13 mouse cellular contexts compared by ENCODE assay signal in the genomic region with DNA sequence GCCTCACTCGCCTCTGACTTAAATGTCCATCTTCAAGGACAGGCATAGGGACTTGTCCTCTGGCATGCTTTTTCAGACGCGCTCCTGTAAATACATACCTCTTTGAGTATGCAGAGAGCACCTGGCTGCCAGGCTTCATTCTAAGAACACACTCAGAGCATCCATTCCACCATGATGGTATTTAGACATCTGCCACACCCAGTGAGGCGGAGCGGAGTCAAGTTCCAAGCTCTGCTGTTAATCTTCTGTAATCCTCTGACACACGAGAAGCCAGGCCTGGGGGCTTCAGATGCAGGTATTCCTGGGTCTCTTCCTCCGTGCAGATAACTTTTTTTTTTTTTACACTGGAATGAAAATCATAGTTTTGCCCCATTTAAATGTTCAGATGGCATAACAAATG. TPM values are rescaled to one million over a fixed set of nuclear protein-coding genes. Genes with fewer than 3 reads are reported as not detected.
DNase-seq lines count a peak whose midpoint lies in the region; ATAC-seq lines count a peak whose summit lies in the region.
"Had no signal": no experiment of that assay in that cellular context is flagged by ENCODE, and none has a peak within 500 bp of the region (broad histone marks: within the 10 kb centered on the region; RNA-seq: fewer than 3 reads in every experiment).

No protein-coding gene starts in this region.

- H3K4me1 ChIP-seq in heart, embryonic 15.5 days (replicated peaks): peaks cover 9% of the 10 kb centered on the region
- H3K4me1 ChIP-seq in embryonic facial prominence, embryonic 11.5 days (ENCODE audit: control insufficient read depth, insufficient read depth, low read length): no peaks in the 10 kb centered on the region
- H3K4me1 ChIP-seq in limb, embryonic 12.5 days (replicated peaks): peaks cover 30% of the 10 kb centered on the region
- no peaks in the 10 kb centered on the region for H3K4me1 ChIP-seq in stomach, embryonic 14.5 days (ENCODE audit: control insufficient read depth, insufficient read depth, low read length)

- 73% methylated on average over 7 of the region's 7 CpGs for WGBS in heart, embryonic 15.5 days
- WGBS in embryonic facial prominence, embryonic 11.5 days: 45% methylated on average over 7 of the region's 7 CpGs
- WGBS in limb, embryonic 12.5 days: 46% methylated on average over 7 of the region's 7 CpGs
- 45% methylated on average over 7 of the region's 7 CpGs for WGBS in stomach, embryonic 14.5 days

- no peak for ATAC-seq in heart, embryonic 15.5 days (replicated peaks; ENCODE audit: insufficient number of reproducible peaks, insufficient read depth, low FRiP score, low read depth)
- ATAC-seq in embryonic facial prominence, embryonic 11.5 days (replicated peaks; ENCODE audit: insufficient number of reproducible peaks, low FRiP score, low TSS enrichment, low read depth): no peak
- no peak for ATAC-seq in limb, embryonic 12.5 days (ENCODE audit: insufficient number of reproducible peaks, insufficient read depth, low FRiP score, low TSS enrichment, low read depth)
- ATAC-seq in stomach, embryonic 14.5 days (ENCODE audit: insufficient number of reproducible peaks, insufficient read depth, low FRiP score, low read depth): no peak
- ATAC-seq: forebrain, embryonic 13.5 days had no signal

- H3K9me3 ChIP-seq in heart, embryonic 15.5 days (replicated peaks): no peaks in the 10 kb centered on the region
- no peaks in the 10 kb centered on the region for H3K9me3 ChIP-seq in embryonic facial prominence, embryonic 11.5 days (replicated peaks; ENCODE audit: control insufficient read depth, low read length)
- H3K9me3 ChIP-seq in limb, embryonic 12.5 days: no peaks in the 10 kb centered on the region
- H3K9me3 ChIP-seq in stomach, embryonic 14.5 days (ENCODE audit: control insufficient read depth, low read depth, low read length): no peaks in the 10 kb centered on the region
- H3K9me3 ChIP-seq: forebrain, embryonic 13.5 days; midbrain, embryonic 12.5 days; neural tube, embryonic 15.5 days had no signal

- no peak overlapping the region for H3K9ac ChIP-seq in heart, embryonic 15.5 days
- no peak overlapping the region for H3K9ac ChIP-seq in embryonic facial prominence, embryonic 11.5 days (replicated peaks; ENCODE audit: low read length)
- H3K9ac ChIP-seq in limb, embryonic 12.5 days (replicated peaks): no peak overlapping the region
- H3K9ac ChIP-seq in stomach, embryonic 14.5 days (replicated peaks; ENCODE audit: low read depth, low read length): no peak overlapping the region
- H3K9ac ChIP-seq: forebrain, embryonic 13.5 days; midbrain, embryonic 12.5 days; neural tube, embryonic 15.5 days had no signal

- H3K27ac ChIP-seq in heart, embryonic 15.5 days: peak overlapping the region; percentile 3; the same call in 1 of the 2 replicates
- no peak overlapping the region for H3K27ac ChIP-seq in embryonic facial prominence, embryonic 11.5 days (replicated peaks; ENCODE audit: low read depth, low read length)
- peak overlapping the region; percentile 35; the same call in 1 of the 2 replicates for H3K27ac ChIP-seq in limb, embryonic 12.5 days
- H3K27ac ChIP-seq in stomach, embryonic 14.5 days (ENCODE audit: low read length): no peak overlapping the region; the same call in 1 of the 2 replicates
- H3K27ac ChIP-seq: forebrain, embryonic 13.5 days; midbrain, embryonic 12.5 days; neural tube, embryonic 15.5 days had no signal

- peaks cover 31% of the 10 kb centered on the region; the same call in 1 of the 2 replicates for H3K36me3 ChIP-seq in heart, embryonic 15.5 days
- H3K36me3 ChIP-seq in embryonic facial prominence, embryonic 11.5 days (replicated peaks; ENCODE audit: control insufficient read depth, insufficient read depth, low read depth, low read length): no peaks in the 10 kb centered on the region
- H3K36me3 ChIP-seq in limb, embryonic 12.5 days: no peaks in the 10 kb centered on the region
- no peaks in the 10 kb centered on the region for H3K36me3 ChIP-seq in stomach, embryonic 14.5 days (ENCODE audit: control insufficient read depth, insufficient read depth, low read length)
- H3K36me3 ChIP-seq: midbrain, embryonic 12.5 days; neural tube, embryonic 15.5 days had no signal

- no peak for DNase-seq in heart, adult 18-20 months
- DNase-seq in embryonic facial prominence, embryonic 11.5 days (ENCODE audit: low spot score): peak; percentile 53
- no peak for DNase-seq in cerebellum, adult 11 months
- DNase-seq in lung, postnatal 36 days: no peak
- DNase-seq in layer of hippocampus, postnatal 10 days (ENCODE audit: low spot score in 2 of 2): no peak
- DNase-seq: adrenal gland, adult 8-10 months; cerebellum, adult 9-11 months had no signal

- no peak overlapping the region for H3K4me3 ChIP-seq in heart, embryonic 15.5 days
- no peak overlapping the region for H3K4me3 ChIP-seq in embryonic facial prominence, embryonic 11.5 days (ENCODE audit: low read depth, low read length)
- H3K4me3 ChIP-seq in limb, embryonic 12.5 days (replicated peaks): no peak overlapping the region
- no peak overlapping the region for H3K4me3 ChIP-seq in stomach, embryonic 14.5 days (ENCODE audit: low read depth, low read length)
- H3K4me3 ChIP-seq: forebrain, embryonic 13.5 days; midbrain, embryonic 12.5 days; neural tube, embryonic 15.5 days had no signal

- H3K27me3 ChIP-seq in heart, embryonic 15.5 days: no peaks in the 10 kb centered on the region
- H3K27me3 ChIP-seq in embryonic facial prominence, embryonic 11.5 days (ENCODE audit: control insufficient read depth, insufficient read depth, low read length): no peaks in the 10 kb centered on the region
- no peaks in the 10 kb centered on the region for H3K27me3 ChIP-seq in limb, embryonic 12.5 days
- no peaks in the 10 kb centered on the region for H3K27me3 ChIP-seq in stomach, embryonic 14.5 days (ENCODE audit: control insufficient read depth, insufficient read depth, low read length)

- no peak overlapping the region for H3K4me2 ChIP-seq in heart, embryonic 15.5 days
- H3K4me2 ChIP-seq in embryonic facial prominence, embryonic 11.5 days (ENCODE audit: low read depth, low read length): no peak overlapping the region
- no peak overlapping the region for H3K4me2 ChIP-seq in limb, embryonic 12.5 days
- H3K4me2 ChIP-seq in stomach, embryonic 14.5 days (replicated peaks; ENCODE audit: low read depth, low read length): 0 out of 2 replicates have a peak overlapping the region, but pooled peaks have one; percentile 22
- H3K4me2 ChIP-seq: forebrain, embryonic 13.5 days; midbrain, embryonic 12.5 days; neural tube, embryonic 15.5 days had no signal

RNA-seq across cellular contexts. Expression of gene Pdcd4, which starts 32.4 kb away (rescaled TPM):
- 35.9 and 38.2 TPM in 2 replicates for polyA plus RNA-seq in heart, embryonic 15.5 days (2015; fragmentation: Nextera tagmentation; extraction: Ambion mirVana)
- total RNA-seq in heart, adult 18-20 months (2021): 10 to 100 TPM; 20.3 to 31.3 TPM
- polyA plus RNA-seq in embryonic facial prominence, embryonic 11.5 days (2014; fragmentation: Nextera tagmentation; extraction: Ambion mirVana): 88.4 and 96.2 TPM in 2 replicates
- 106 and 107 TPM in 2 replicates for polyA plus RNA-seq in limb, embryonic 12.5 days (2016; fragmentation: Nextera tagmentation; extraction: Ambion mirVana)
- 115 and 123 TPM in 2 replicates for polyA plus RNA-seq in stomach, embryonic 14.5 days (2014; fragmentation: Nextera tagmentation; extraction: Ambion mirVana)
- 100 to 1,000 TPM; 110 to 118 TPM for total RNA-seq in layer of hippocampus, postnatal 10 days (2021)

Comparison
In these comparisons a context has a peak if more than half of its experiments do, and no peak if none do; other contexts are left out.
1. H3K27ac ChIP-seq: peak in heart, embryonic 15.5 days (single experiment) and limb, embryonic 12.5 days (single experiment); none in embryonic facial prominence, embryonic 11.5 days (single experiment) and stomach, embryonic 14.5 days (single experiment).